Mouse (Mus musculus): Measurements from ENCODE around the gene Lypd8.

Gene Lypd8

DNA sequence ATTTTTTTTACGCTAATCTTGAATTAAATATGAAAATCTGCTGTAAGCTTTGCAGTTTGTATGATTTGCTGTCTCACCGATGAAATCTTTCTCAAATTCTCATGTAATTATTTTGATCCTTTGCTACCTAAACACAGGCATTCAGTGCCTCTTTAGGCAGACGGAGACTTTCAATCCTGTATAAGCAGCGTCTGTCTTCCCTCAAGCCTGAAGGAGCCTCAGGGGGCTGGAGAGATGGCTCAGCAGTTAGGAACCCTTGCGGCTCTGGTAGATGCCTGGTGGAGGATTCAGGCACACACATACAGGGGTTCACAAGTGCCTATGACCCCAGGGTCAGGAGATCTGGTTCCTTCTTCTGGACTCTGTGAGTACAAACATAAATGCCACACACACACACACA lies 21.8 kb downstream of the Lypd8 start:
- DNase-seq: no peak

DNA sequence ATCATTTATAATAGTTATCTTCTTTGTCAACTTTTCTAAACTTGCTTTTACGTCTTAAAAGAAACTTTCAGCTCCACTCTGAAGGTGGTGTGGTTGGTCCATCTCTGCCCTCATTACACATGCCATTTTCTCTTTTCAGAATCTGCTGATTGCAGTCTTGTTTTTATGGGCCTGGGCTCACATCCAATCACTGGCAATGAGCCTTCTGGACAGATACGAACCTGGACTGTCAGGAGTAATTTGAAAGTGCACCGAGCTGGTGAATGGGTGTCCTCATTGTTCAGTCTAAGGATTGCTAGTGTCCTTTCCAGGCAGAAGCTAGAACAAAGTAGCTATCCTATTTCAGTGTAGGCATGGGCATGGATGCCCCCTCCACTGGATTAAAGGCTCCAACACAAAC lies 29.2 kb downstream of the Lypd8 start:
- no peak for DNase-seq

GRCm38 (mm10) chr11:58418336-58418735 lies 39.5 kb downstream of the Lypd8 start:
- DNase-seq: peak; percentile 40

DNA sequence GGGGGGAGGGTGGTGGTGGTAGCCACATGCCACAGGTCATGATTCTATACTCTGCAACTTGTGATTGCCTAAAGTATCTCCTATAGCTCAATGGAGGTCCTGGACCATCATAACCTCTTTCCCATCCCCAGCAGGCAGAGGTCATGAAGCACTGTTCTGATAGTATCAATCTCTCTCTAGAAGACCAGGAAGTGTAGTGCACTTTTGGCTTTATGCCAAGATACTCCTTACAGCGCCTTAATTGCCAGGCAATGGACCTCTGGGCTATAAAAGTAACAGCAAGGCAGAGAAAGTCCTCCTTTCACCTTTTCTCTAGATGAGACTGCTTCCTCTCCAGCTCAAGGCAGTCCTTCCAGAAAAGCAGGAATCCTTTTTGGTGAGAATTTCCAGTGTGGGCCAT lies 42.0 kb downstream of the Lypd8 start, which contains the start of gene 1810065E05Rik:
Gene 1810065E05Rik, plus strand, starts transcription at position 297 of the 400 bp plus-strand sequence.
- DNase-seq: no peak

DNA sequence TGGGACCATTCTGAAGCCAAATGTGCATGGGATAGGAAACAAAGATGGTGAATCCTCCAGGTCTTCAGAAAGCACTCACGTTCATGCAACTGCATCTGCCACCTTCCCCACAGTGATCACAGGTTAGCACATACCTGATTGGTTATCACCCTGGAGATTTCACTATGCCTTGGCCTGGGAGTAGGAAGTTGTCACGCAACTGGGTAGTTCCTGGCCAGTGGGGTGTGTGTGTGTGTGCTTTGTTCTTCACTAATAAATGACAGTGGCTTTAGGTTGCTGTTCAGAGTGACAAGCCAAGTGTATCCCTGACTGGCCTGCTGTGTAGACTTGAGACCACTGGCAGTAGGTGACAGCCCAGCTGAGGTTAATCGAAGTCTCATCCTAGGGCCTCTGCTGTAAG lies 53.4 kb downstream of the Lypd8 start, which contains the start of gene Gm12253:
Gene Gm12253, plus strand, starts transcription at position 301 of the 400 bp plus-strand sequence.
- no peak for DNase-seq

DNA sequence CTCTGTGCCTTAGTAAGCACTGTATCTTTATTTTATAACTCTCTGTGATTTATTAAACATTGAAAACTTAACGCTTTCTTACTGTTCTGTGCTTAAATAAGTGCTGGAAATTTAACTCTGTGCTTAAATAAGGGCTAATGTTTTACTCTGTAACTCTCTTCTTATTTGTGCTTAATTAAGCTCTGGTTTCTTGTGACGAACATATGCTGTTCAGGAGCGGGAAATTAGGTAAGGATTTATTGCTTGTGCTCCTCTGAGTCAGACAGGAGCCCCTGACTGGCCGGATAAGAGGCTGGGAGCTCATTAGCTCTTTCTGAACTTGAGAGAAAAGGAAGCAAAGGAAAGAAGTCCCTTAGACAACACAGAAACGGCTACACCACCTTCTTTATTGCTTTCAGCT lies 59.0 kb downstream of the Lypd8 start:
- no peak for DNase-seq
